Mouse (Mus musculus) ZHBTc4 (cell line): Measurements from ENCODE around the gene Ptgds.
A peak's percentile ranks its signal among the peaks of the same experiment; 100 is the strongest.

Experiments
- DNase-seq: peaks from one replicate; pipeline ENCODE4 v3.0.0-alpha.2; 2011; ENCODE audit warnings: low read depth, low spot score

The Ptgds gene

GRCm38 (mm10) chr2:25480541-25480940 is 10.7 kb upstream of the Ptgds start:
- DNase-seq = no peak

GRCm38 (mm10) chr2:25479551-25480311 is 9.9 kb upstream of the Ptgds start:
- DNase-seq = no peak

GRCm38 (mm10) chr2:25477967-25478675 is 8.3 kb upstream of the Ptgds start:
- DNase-seq = no peak

GRCm38 (mm10) chr2:25477541-25477940 is 7.7 kb upstream of the Ptgds start:
- DNase-seq = no peak

- DNase-seq = no peak
Observed at GRCm38 (mm10) chr2:25472550-25472949, 2.7 kb upstream of the Ptgds start.

GRCm38 (mm10) chr2:25468962-25469915 is 607 bp downstream of the Ptgds start:
- no peak for DNase-seq

GRCm38 (mm10) chr2:25467606-25468303 is 2.1 kb downstream of the Ptgds start:
- DNase-seq = no peak

- no peak for DNase-seq
Observed at GRCm38 (mm10) chr2:25465816-25466635, 3.8 kb downstream of the Ptgds start.

- DNase-seq = no peak
Observed at GRCm38 (mm10) chr2:25465256-25465655, 4.6 kb downstream of the Ptgds start.

GRCm38 (mm10) chr2:25463630-25464029 is 6.2 kb downstream of the Ptgds start:
- no peak for DNase-seq

GRCm38 (mm10) chr2:25461407-25461806 is 8.4 kb downstream of the Ptgds start:
- no peak for DNase-seq

GRCm38 (mm10) chr2:25460551-25461309 is 9.1 kb downstream of the Ptgds start, which contains the start of gene Paxx:
TSS of gene Paxx (minus strand) at chr2:25461094.
- peak; percentile 99 for DNase-seq

- DNase-seq = no peak
Observed at GRCm38 (mm10) chr2:25460135-25460534, 9.7 kb downstream of the Ptgds start.

- DNase-seq = no peak
Observed at GRCm38 (mm10) chr2:25458911-25459310, 10.9 kb downstream of the Ptgds start.

GRCm38 (mm10) chr2:25457022-25457896 is 12.6 kb downstream of the Ptgds start:
- no peak for DNase-seq

GRCm38 (mm10) chr2:25456205-25456953 is 13.5 kb downstream of the Ptgds start, which contains the start of gene Clic3:
TSS of gene Clic3 (plus strand) at chr2:25456838.
- peak; percentile 67 for DNase-seq

- DNase-seq = no peak
Observed at GRCm38 (mm10) chr2:25452951-25453350, 16.9 kb downstream of the Ptgds start.
